Mouse (Mus musculus) kidney, adult 11 months (tissue): ENCODE results near the gene Zfp94.

Experiments
- DNase-seq: peaks from one replicate; pipeline ENCODE4 v3.0.0; 2022

The Zfp94 gene

DNA sequence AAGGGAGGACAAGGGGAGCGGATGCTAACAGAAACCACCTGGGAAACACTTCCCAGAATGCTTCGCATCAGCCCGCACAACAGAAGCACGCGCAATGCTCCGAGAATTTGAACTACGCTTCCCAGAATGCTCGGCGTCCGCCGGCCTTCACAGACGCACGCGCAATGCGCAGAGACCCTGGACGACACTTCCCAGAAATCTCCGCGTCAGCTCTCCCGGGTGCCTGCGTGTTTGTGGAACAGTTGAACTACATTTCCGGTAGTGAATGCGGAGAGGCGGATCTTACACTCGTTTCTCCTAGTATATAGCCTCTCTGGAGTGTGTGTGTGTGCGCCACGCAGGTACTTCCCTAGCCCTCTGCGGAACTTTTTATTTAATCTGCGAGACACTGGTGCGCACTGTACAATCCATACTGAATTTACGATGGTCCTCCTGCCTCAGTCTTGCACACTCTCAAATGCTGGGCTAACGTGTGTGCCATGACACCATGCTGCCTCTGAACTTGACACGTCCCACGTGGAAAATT, at the start of gene Zfp94:
Gene Zfp94, minus strand, starts transcription at position 100 of the 526 bp plus-strand sequence.
- DNase-seq, result peak; percentile 96

DNA sequence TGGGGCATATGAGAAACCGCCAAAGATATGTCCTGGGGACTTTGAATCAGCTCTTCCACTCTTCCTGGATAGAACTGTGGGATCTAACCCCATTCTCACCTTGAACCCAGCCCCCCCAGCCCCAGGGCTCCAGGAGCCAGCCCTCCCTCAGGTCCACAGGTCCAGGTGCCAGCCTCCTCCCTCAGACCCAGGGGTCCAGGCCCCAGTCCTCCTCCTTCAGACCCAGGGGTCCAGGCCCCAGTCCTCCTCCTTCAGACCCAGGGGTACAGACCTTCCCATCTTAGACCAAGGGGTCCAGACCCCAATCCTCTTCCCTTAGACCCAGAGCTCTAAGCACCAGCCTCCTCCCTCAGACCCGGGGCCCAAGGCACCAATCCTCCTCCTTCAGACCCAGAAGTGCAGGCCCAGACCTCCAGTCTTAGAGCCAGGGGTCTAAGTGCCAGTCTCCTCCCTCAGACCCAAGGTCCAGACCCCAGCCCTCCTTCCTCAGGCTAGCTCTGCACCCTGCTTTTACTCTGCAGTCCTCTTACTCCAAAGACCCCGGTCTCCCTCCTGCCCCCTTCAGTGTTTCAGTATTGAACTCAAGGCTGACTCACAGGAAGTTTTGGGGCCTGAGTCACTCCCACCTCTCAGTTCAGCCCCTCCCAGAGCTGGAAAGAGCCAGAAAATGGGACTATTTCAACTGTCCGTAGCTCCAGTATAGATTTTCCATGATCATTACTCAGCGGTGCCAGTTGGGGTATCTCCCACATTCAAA, 49.0 kb upstream of the Zfp94 start:
- no peak for DNase-seq

DNA sequence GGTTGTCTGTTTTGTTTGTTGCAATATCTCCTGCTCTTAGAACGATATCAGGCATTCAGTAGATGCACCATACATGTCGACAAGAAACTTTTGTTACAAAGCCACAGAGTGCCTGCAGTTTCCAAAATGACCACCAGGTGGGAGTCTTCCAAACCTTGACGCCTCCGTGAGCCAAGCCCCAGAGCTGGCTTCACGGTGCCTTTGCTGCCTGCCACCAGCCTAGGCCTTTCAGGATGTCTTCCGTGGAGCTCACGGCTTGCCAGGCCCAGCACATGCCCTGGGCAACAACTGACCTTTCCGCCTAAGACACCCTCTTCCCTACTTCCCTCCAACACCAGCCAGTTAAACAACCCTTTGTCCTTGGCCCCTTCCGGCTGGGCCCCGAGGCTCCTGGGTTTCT, 48.4 kb upstream of the Zfp94 start:
- DNase-seq, result peak; percentile 50

DNA sequence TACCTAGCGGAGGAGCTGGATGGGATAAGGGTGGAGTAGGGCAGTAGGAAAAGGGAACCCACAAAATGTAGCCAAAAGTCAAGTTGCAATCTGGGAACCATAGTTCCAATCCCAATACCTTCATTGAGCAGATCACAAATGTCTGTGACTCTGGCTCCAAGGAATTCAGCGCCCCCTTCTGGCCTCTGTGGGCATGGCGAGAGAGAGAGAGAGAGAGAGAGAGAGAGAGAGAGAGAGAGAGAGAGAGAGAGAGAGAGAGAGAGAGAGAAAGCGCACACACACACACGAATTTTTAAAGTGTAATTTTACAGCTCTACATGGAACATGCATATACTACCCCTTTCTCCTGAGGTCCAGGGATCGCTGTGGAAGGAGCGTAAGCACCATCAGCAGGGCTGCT, 46.8 kb upstream of the Zfp94 start:
- no peak for DNase-seq

DNA sequence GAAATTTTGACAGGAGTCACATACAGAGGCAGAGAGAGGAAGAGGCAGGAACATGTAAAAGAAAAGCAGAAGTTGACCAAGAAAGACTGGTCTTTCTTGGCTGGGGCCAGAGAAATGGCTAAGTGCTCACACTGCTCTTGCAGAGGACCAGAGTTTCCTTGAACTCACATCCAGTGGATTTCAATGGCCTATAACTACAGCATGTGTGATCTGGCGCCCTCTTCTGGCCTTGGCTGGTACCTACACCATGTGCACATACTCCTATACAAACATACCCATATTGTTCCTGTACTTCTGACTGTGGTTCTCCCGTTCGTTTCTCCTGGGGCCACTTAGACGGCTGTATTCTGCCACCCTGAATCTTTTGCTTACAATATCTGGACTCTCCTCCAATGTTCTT, 44.5 kb upstream of the Zfp94 start:
- no peak for DNase-seq

DNA sequence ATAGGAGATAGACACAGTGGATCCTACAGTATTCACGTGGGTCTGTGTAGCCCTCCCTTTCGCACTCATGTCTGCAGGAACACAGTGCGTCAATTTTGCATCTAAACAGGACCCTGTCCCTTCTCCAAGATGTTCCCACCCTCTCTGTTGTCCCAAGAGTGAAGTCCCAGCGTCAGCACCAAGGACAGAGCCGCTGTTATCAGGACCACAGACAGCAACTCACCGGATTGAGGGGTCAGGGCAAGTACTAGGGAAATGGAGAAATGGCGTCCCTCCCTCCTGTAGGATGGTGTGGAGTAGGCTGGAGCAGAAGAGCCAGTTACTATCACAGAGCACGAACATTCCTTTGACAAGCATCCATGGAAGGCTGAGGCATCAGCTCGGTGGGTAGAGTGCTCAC, 42.8 kb upstream of the Zfp94 start:
- DNase-seq, result no peak

DNA sequence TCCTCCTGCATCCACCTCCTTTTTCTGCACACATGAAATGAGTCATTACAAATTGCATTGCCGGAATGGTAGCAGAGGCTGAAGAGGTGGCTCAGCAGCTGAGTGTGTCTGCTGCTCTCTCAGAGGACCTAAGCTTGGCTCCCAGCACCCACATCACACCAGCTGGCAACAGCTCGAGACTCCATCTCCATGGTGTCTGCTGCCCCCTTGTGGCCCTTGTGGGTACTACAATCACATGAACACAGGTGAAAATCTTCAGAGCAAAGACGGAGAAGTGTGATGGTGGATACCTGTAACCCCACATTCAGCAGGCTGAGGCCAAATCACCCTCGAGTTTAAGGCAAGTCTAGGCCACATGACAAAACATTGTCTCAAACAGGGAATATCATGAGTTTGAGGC, 41.4 kb upstream of the Zfp94 start:
- DNase-seq, result no peak

DNA sequence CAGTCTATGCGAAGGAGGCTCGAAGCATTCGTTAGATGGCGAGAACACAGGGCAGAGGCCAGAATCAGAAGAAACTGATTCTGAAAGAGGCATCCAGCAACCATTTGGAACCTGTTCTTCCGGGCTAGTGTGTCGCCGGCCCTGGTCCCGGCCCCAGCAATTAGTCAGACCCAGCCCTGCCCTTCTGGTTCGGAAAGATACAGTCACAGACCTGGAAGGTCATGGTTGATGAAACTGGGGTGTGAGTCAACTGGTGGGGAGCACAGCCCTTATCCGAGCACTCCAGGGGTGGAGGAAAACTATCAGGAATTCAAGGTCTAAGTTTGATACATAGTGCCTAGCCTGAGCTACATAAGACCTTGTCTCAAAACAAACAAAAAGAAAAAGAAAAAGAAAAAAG, 39.6 kb upstream of the Zfp94 start:
- DNase-seq, result no peak

DNA sequence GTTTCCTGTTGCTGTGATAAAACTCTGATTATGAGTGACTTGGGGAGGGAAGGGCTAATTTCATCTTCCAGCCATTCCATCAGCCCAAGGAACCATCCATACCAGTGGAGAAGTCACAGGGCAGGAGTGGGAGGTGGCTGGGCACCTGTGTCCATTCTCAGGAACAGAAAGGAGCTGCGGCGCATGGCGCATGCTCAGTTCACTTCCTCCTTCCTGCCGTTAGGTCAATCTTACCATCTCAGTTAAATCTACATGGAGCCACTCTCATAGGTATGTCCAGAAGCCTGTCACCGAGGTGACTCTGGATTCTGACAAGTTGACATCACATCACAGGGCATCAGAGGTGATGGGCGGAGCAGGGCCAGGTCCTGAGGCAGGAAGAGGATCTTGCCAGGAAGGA, 39.2 kb upstream of the Zfp94 start:
- DNase-seq, result no peak

DNA sequence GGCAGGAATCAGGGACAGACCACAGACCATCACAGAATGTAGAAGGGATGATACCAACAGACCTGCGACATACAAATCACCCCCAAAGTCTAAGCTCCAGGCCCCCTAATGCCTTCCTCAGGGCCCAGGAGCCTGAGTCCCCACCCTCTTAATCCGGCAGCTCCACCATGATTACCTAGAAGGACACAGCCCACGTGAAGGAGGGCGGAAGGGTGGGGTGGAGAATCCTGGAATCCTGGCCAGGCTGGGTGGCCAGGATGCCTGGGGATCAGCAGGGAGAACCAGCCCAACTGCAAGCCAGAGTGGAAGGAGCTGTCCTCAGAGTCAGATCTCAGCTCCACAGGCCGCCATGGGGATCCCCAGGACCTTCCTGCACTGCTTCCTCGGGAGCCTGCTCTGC, 32.4 kb upstream of the Zfp94 start, which contains the start of gene Lypd5:
Gene Lypd5, plus strand, starts transcription at position 301 of the 400 bp plus-strand sequence.
- no peak for DNase-seq

DNA sequence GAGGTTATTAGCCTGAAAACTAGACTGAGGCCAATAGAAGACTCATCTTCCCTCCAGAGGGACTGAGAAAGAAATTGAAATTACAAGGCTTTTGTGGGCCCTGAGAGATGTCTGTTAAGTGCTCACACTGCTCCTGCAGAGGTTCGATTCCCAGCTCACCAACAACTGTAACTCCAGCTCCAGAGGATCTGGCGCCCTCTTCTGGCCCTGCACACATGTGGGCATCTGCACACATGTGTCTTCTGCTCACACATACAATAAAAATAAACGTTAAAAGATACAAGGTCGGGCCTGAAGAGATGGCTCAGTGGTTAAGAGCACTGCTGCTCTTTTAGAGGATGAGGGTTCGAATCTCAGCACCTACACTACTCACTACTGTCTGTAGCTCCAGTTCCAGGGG, 30.0 kb upstream of the Zfp94 start:
- DNase-seq, result no peak

DNA sequence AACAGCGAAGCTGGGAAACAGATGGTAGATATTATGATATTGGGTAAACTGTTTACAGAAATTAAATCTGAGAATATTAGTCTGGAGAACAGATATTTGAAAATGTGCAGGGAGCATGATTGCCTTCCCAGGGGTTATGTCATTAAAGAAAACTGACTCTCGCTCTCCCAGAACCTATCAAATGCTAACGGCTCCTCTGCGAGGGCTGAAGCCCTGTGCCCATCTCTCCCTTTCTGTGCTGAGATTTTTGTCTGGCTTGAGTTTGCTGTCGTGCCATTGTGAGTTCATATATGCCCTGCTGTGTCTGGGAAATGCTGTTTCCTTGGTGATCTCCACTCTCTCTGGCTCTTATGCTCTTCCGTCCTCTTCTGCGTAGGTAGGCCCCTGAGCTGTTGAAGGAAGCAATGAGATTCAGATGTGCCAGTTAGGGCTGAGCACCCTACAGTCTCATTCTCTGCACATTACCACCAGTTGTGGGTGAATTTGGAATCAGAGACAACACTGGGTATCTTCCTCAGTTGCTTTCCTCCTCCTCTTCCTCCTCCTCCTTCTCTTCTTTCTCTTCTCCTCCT, 27.3 kb upstream of the Zfp94 start:
- no peak for DNase-seq

DNA sequence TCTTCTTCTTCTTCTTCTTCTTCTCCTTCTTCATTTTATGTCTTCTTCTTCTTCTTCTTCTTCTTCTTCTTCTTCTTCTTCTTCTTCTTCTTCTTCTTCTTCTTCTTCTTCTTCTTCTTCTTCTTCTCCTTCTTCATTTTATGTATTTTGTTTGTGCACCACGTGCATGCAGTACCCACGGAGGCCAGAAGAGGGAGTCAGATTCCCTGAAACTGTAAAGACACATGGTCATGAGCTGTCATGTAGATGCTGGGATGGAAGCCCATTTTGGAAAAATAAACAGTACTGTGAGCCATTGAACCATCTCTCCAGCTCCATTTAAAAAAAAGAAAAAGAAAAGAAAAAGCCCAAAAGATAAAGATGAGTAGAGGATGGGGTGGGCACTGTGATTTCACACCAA, 21.8 kb upstream of the Zfp94 start:
- DNase-seq, result no peak

DNA sequence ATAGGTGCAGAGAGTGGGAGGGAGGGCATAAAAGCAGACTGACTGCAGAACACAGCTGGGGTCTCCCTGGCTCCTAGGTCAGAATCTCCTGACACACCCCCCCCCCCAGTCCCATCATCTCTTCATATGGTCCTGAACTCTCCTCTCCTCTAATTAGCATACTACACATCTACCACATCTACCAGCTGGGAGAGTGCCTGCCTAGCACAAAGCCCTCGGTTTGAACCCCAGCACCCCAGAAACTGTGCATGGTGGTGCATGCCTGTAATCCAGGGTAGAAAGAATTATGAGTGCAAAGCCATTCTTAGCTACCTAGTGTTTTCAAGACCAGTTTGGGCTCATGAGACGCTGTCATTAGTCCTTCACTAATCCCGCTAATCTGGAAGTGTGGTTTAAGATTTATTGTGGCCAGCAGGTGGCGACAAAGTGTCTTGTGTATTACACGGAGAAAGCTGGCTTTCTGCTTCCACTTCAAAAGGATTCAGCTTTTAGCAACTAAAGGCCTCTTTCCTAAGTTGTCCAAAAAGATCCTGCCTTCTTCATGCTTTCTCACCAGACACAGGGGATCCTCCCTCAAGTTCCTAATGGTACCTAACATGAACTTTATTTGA, 19.3 kb upstream of the Zfp94 start:
- DNase-seq, result peak; percentile 50

DNA sequence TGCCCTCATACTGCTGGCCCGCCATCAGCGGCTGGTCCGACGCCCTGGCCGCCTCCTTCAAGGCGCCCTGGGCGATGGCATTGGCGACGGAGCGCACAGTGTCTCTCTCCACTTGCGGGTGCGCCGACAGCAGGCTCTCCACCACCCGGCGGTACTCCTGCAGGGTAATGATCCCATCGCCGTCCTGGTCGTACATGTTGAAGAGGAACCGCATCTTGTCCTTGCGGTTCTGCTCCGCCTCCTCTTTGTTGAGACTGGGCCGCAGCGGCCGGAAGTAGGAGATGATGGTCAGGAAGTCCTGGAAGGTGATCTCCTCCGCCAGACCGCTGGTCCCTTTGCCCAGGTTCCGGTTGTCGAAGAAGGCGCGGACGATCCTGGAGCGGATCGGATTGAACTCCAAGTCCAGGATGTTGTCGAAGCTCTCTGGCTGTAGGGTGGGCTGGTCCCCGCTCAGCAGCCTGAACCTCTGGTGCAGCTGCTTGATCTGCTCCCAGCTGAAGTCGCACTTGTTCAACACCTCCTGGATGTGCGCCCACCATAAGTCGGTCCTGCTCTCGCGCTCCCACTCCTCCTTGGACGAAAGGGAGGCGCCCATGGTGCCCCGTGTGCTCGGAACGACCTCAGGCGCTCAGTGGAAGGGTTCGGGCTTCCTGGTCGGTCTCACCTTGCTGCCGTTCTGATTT, 17.0 kb upstream of the Zfp94 start, which contains the start of gene Tescl:
Gene Tescl, minus strand, starts transcription at position 633 of the 683 bp plus-strand sequence.
- no peak for DNase-seq

DNA sequence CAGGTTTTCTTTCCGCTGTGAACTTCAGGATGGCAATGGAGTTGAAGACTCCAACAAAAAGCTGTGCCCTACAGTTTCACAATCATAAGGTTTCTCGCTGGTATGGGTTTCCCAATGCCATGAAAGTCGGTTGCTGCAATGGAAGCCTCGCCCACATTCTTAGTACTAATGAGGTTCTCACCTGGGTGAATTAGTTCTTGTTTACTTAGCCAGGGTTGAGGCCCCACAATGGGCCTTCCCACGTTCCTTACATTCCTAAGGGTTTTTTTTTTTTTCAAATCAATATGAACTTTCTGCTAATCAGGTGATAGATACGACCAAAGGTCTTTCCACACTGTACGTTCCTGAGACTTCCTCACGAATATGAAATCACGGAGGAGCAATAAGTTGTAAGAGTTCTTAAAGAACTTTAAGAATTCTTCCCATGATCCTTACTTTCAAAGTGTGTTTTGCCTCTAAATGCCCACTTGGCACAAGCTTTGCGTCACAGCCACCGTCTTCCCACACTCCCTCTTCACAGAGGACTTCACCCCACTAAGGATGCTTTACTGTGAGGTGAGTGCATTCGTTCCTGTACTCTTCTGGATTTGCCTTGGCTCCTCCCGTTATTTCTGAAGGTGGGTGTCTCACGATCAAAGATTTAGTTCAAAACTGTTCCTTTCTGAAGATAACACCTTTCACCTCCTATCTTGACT, 11.0 kb upstream of the Zfp94 start:
- no peak for DNase-seq

DNA sequence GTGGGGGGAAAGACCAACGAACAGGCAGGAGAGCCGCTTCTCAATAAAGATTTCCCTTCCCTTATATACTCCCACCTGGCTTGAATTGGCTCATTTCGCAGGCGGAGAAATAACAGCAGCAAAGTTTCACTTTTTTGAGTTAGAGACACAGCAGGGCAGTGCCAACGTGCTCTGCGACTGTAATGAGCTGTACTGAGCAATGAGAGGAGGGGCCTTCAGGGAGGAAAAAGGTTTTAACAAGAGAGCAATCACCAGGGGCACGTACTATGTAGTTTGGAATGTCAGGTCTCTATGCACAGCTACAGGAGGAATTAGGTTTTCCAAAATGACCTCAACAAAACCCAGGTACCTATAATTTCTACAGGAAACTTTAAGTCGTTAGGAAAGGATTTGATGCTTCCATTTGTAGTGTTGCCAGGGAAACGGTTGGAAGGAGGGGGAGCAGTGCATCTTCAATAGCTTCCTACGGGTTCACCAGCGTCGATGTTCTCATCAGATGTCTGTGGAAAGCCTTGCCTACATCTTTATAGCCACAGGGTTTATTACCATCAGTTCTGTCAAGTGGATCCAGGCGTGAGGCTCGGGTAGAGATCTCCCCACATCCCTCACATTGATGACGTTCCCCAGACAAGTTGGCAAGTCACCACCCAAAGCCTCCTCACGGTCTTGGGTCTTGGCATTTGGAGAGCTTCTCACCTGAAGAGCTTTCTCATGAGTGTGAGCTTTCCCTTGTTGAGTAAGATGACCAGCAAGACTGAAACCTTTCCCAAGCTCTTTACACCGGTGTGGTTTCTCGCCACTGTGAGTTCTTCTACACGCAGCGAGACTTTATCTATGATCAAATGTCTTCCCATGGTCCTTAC, 10.0 kb upstream of the Zfp94 start:
- no peak for DNase-seq

DNA sequence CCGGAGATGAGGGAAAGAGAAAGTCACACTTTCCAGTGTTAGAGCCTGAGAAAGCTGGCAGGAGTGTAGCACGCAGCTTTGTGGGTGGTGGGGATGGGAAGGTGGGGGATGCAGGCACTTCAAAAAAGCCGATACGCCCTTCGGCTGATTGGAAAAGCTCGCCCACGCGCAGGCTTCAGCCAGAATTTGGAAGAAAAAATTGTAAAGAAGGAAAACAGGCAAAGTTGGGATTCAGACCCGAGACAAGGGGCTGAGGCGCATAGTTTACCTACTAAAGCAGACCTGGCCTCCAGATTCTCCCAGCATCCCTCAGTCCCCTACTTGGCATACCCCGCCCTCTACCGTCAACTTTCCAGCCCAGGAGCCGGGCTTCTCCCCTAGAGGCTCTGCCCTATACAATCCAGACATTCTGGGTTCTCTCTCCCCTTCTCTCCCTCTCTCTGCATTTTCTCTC, 9.2 kb upstream of the Zfp94 start:
- no peak for DNase-seq

DNA sequence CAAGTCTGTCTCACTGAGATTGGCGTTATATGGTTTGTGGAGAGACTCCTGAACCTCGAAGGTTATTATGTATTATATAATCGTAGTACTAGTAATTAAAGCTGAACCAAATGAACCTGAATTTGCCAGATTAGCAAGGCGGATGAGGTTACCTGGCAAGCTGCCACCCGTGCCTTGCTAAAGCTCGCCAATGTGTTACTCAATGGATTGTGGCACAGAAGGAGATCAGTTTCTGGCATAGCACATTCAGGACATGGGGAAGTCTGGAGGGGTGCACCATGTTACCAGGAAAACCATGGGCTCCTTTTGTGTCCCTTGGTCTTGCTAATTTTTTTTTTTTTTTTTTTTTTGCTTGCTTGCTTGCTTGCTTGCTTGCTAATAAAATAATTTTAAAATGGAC, 8.7 kb upstream of the Zfp94 start:
- DNase-seq, result peak; percentile 23

DNA sequence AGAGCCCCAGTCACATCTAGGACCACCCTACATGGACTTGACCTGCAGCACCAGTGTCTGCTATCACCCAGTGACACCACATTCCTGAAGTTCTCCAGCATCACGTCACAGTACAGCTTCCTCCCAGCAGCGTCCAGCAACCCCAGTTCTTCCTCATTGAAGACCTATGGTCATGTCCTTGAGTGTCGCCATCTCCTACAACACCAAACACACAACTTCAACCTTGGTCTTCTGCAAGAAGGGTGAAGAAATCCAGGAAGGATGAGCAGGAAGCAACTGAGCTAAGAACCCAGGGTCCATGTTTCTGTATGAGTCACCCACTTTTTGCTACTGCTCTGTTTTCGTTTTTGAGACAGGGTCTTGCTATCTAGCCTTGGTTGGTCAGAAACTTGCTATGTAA, 6.1 kb upstream of the Zfp94 start:
- no peak for DNase-seq

DNA sequence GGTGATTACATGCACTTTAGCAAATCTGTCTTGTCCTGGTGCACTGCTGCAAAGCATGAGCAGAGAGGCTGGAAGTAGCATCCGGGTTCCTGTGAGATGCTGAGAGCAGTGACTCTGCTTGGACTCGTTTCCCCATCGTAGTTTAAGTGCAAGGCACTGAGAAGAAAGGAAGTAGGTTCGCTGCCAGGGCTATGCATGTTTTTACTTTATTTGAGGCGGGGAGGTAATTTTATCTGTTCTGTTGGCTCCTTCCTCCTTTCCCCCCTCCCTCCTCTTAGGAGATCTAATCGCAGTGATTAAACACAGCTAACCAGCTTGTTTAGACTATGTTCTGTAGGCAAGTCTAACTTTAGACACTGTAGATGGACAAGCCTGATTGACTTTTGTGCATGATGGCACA, 2.5 kb upstream of the Zfp94 start:
- no peak for DNase-seq
